Mouse (Mus musculus): Measurements from ENCODE around the gene Upf1. TPM values are rescaled to one million over a fixed set of nuclear protein-coding genes. Genes with fewer than 3 reads are reported as not detected.
A peak's percentile ranks its signal among the peaks of the same experiment; 100 is the strongest.

Upf1 gene
- polyA plus RNA-seq, 1 experiment from 2014 or later: 21.9 TPM

GRCm38 (mm10) chr8:70374318-70374927, 21.3 kb upstream of the Upf1 start:
- Histone ChIP-seq H3K27ac (replicated peaks) (peak overlapping the region; percentile 14; the same call in 1 of the 2 replicates), H3K4me1 (peaks cover 46% of the 10 kb centered on the region), H3K36me3 (replicated peaks) (no peaks in the 10 kb centered on the region), H3K27me3 (replicated peaks; ENCODE audit: low read depth, poor library complexity, severe bottlenecking) (peaks cover 95% of the 10 kb centered on the region), H3K9me3 (no peaks in the 10 kb centered on the region), H3K4me3 (peak overlapping the region; percentile 56)
- under 1% methylated on average over 53 of the region's 53 CpGs for WGBS
- DNase-seq (ENCODE audit: low spot score): peak; percentile 85

- peaks cover 46% of the 10 kb centered on the region for H3K4me1 ChIP-seq
- H3K9me3 ChIP-seq: no peaks in the 10 kb centered on the region
- H3K27me3 ChIP-seq (replicated peaks; ENCODE audit: low read depth, poor library complexity, severe bottlenecking): peaks cover 90% of the 10 kb centered on the region
- H3K4me3 ChIP-seq: peak within 1 kb of the TSS; percentile 56
- H3K27ac ChIP-seq (replicated peaks): no peak within 1 kb of the TSS
- DNase-seq (ENCODE audit: low spot score): peak; percentile 40
- WGBS: 3% methylated on average over 47 of the region's 47 CpGs
- H3K36me3 ChIP-seq (replicated peaks): no peaks in the 10 kb centered on the region
Observed at GRCm38 (mm10) chr8:70373397-70374317, 20.6 kb upstream of the Upf1 start, which contains the start of gene Comp. Gene Comp, plus strand, starts transcription at chr8:70373558.

DNA sequence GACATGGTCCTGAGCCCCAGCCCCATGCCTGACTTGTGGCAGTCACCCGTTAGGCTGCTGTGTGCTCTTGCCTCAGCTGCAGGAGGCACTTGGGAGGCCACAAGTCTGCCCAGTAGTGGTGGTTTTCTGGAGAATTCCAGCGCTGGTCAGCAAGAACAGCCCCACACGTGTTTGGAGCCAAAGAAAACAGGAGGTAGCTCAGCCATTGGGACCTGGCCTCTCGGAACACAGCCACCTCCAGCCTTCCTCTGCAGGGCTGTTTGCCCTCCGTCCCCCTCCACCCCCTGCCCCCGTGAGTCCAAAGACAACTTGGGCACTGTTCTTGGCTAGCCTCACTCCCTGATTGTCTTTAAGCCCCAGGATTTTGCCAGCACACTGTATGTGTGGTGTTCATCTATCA, 18.9 kb upstream of the Upf1 start:
- H3K9me3 ChIP-seq: no peaks in the 10 kb centered on the region
- H3K27ac ChIP-seq (replicated peaks): no peak overlapping the region
- no peak overlapping the region; the same call in 1 of the 2 replicates for H3K4me3 ChIP-seq
- peaks cover 46% of the 10 kb centered on the region for H3K4me1 ChIP-seq
- H3K27me3 ChIP-seq (replicated peaks; ENCODE audit: low read depth, poor library complexity, severe bottlenecking): peaks cover 73% of the 10 kb centered on the region
- WGBS: 28% methylated on average over 6 of the region's 6 CpGs
- H3K36me3 ChIP-seq (replicated peaks): no peaks in the 10 kb centered on the region
- no peak for DNase-seq (ENCODE audit: low spot score)

GRCm38 (mm10) chr8:70370476-70370875, 17.4 kb upstream of the Upf1 start:
- no peaks in the 10 kb centered on the region for H3K36me3 ChIP-seq (replicated peaks)
- peaks cover 72% of the 10 kb centered on the region for H3K27me3 ChIP-seq (replicated peaks; ENCODE audit: low read depth, poor library complexity, severe bottlenecking)
- WGBS: 77% methylated on average over 7 of the region's 7 CpGs
- H3K4me3 ChIP-seq: no peak overlapping the region
- DNase-seq (ENCODE audit: low spot score): no peak
- H3K9me3 ChIP-seq: no peaks in the 10 kb centered on the region
- no peak overlapping the region for H3K27ac ChIP-seq (replicated peaks)
- peaks cover 35% of the 10 kb centered on the region for H3K4me1 ChIP-seq

- no peak overlapping the region for H3K4me3 ChIP-seq
- WGBS: 59% methylated on average over 5 of the region's 5 CpGs
Observed at GRCm38 (mm10) chr8:70366588-70366987, 13.5 kb upstream of the Upf1 start.

DNA sequence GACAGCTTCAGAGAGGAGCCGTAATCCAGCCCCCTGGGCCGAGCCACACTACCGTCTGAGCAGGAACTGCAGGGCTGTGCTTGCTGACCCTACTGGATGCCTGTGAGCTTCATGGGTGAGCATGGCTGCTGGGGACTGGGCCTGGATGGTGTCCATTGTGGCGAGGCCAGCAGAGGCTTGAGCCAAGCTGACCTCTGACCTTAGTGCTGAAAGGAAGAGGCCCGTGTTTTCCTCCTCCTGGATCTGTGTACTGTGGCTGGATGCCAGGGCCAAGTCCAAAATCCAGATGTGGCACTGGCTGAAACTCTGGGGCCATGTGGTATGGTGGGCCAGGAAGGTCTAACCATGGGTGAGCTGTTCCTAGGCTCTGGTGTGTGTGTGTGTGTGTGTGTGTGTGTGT, 11.0 kb upstream of the Upf1 start:
- Histone ChIP-seq H3K9me3 (no peaks in the 10 kb centered on the region), H3K4me3 (no peak overlapping the region), H3K27me3 (replicated peaks; ENCODE audit: low read depth, poor library complexity, severe bottlenecking) (peaks cover 28% of the 10 kb centered on the region; the same call in 1 of the 2 replicates), H3K36me3 (replicated peaks) (no peaks in the 10 kb centered on the region), H3K4me1 (peaks cover 13% of the 10 kb centered on the region), H3K27ac (replicated peaks) (no peak overlapping the region; the same call in 1 of the 2 replicates)
- no peak for DNase-seq (ENCODE audit: low spot score)
- 25% methylated on average over 5 of the region's 5 CpGs for WGBS

More at GRCm38 (mm10) chr8:70366588-70366987, 13.5 kb upstream of the Upf1 start:
- no peak for DNase-seq (ENCODE audit: low spot score)
- Histone ChIP-seq H3K4me1 (peaks cover 16% of the 10 kb centered on the region), H3K27me3 (replicated peaks; ENCODE audit: low read depth, poor library complexity, severe bottlenecking) (peaks cover 41% of the 10 kb centered on the region), H3K36me3 (replicated peaks) (no peaks in the 10 kb centered on the region), H3K27ac (replicated peaks) (no peak overlapping the region), H3K9me3 (no peaks in the 10 kb centered on the region)

DNA sequence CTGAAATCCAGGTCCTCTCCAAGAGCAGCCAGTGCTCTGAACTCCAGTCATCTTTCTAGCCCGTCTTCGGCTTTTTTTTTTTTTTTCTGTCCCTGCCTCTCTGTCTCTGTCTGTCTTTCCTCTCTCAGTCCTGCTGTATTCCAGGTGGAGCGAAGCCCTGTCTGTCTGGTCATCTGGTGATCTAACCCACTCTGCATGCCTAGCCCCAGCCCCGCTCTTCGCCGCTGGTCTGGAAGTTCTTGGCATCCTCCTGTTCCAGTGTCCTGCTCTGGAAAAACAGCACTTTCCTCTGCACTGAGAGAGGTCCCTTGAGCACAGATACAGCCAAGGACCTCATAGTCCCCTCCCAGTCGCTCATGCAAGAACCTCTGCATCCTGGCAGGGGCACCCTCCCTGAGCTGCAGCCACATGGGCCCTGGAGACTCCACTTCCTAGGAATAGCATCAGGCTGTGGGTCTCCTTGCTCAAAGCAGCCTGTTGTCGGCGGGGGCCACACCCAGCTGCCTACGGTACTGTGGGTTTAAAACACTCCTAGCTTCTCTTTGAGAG, 8.5 kb upstream of the Upf1 start:
- H3K4me1 ChIP-seq: peaks cover 13% of the 10 kb centered on the region
- peaks cover 27% of the 10 kb centered on the region; the same call in 1 of the 2 replicates for H3K27me3 ChIP-seq (replicated peaks; ENCODE audit: low read depth, poor library complexity, severe bottlenecking)
- no peaks in the 10 kb centered on the region for H3K9me3 ChIP-seq
- no peak overlapping the region for H3K4me3 ChIP-seq
- WGBS: 78% methylated on average over 10 of the region's 10 CpGs
- H3K36me3 ChIP-seq (replicated peaks): no peaks in the 10 kb centered on the region
- no peak overlapping the region for H3K27ac ChIP-seq (replicated peaks)
- DNase-seq (ENCODE audit: low spot score): no peak

DNA sequence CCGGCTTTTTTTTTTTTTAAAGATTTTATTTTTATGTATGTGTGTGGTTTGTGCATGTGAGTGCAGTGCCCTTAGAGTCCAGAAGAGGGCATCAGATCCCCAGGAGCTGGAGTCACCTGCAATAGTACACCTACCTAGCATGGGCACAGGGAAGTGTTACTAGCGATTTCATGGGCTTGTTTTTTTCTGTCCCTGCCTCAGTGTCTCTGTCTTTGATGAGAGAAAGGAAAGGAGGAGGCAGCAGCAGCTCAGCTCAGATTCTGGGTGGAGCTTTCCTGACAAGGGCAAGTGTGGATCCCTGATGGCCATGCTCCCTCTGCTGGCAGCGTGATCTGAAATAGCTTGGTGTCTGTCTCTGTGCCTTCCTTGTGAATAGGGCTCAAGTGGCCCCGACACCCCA, 7.7 kb upstream of the Upf1 start:
- Histone ChIP-seq H3K27ac (replicated peaks) (no peak overlapping the region), H3K4me1 (peaks cover 13% of the 10 kb centered on the region), H3K27me3 (replicated peaks; ENCODE audit: low read depth, poor library complexity, severe bottlenecking) (peaks cover 20% of the 10 kb centered on the region; the same call in 1 of the 2 replicates), H3K36me3 (replicated peaks) (no peaks in the 10 kb centered on the region), H3K9me3 (no peaks in the 10 kb centered on the region), H3K4me3 (no peak overlapping the region)
- WGBS: 51% methylated on average over 4 of the region's 4 CpGs
- no peak for DNase-seq (ENCODE audit: low spot score)

DNA sequence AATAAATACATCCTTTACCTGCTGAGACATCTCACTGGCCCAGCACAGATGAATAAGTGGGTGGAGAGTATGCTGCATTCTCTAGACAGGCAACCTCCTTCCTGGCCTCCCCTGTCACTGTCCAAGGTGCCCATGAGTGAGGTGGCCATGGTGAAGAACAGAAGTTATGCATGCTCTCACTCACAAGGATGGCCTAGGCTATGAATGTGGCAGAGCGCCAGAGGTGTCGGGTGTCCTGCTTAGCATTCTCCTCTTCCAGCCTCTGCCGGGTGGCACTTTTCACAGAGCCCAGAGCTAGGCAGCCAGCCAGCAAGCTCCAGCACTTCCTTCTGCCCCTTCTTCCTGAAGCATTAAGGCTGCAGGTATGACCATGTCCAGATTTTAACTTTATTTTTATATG, 6.3 kb upstream of the Upf1 start:
- H3K36me3 ChIP-seq (replicated peaks): no peaks in the 10 kb centered on the region
- no peak overlapping the region for H3K4me3 ChIP-seq
- peaks cover 17% of the 10 kb centered on the region; the same call in 1 of the 2 replicates for H3K27me3 ChIP-seq (replicated peaks; ENCODE audit: low read depth, poor library complexity, severe bottlenecking)
- peaks cover 13% of the 10 kb centered on the region for H3K4me1 ChIP-seq
- WGBS: 49% methylated on average over 3 of the region's 3 CpGs
- H3K27ac ChIP-seq (replicated peaks): no peak overlapping the region
- no peaks in the 10 kb centered on the region for H3K9me3 ChIP-seq
- no peak for DNase-seq (ENCODE audit: low spot score)

- WGBS: 87% methylated on average over 1 of the region's 1 CpGs
- Histone ChIP-seq H3K27ac (replicated peaks) (no peak overlapping the region), H3K4me3 (no peak overlapping the region), H3K36me3 (replicated peaks) (peaks cover 6% of the 10 kb centered on the region), H3K4me1 (peaks cover 28% of the 10 kb centered on the region), H3K9me3 (no peaks in the 10 kb centered on the region), H3K27me3 (replicated peaks; ENCODE audit: low read depth, poor library complexity, severe bottlenecking) (peaks cover 10% of the 10 kb centered on the region; the same call in 1 of the 2 replicates)
- no peak for DNase-seq (ENCODE audit: low spot score)
Observed at GRCm38 (mm10) chr8:70356111-70356510, 3.0 kb upstream of the Upf1 start.

GRCm38 (mm10) chr8:70354004-70354403, 926 bp upstream of the Upf1 start:
- WGBS: 64% methylated on average over 4 of the region's 4 CpGs
- Histone ChIP-seq H3K4me1 (peaks cover 49% of the 10 kb centered on the region), H3K27ac (replicated peaks) (peak overlapping the region; percentile 96), H3K27me3 (replicated peaks; ENCODE audit: low read depth, poor library complexity, severe bottlenecking) (0 out of 2 replicates have a peak, but pooled peaks cover 6% of the 10 kb centered on the region), H3K9me3 (no peaks in the 10 kb centered on the region), H3K36me3 (replicated peaks) (peaks cover 27% of the 10 kb centered on the region), H3K4me3 (peak overlapping the region; percentile 99)
- DNase-seq (ENCODE audit: low spot score): no peak

GRCm38 (mm10) chr8:70352657-70353151, 374 bp downstream of the Upf1 start:
- no peaks in the 10 kb centered on the region for H3K9me3 ChIP-seq
- DNase-seq (ENCODE audit: low spot score): no peak
- H3K27me3 ChIP-seq (replicated peaks; ENCODE audit: low read depth, poor library complexity, severe bottlenecking): no peaks in the 10 kb centered on the region
- under 1% methylated on average over 64 of the region's 64 CpGs for WGBS
- H3K4me1 ChIP-seq: peaks cover 59% of the 10 kb centered on the region
- H3K4me3 ChIP-seq: peak overlapping the region; percentile 99
- peaks cover 40% of the 10 kb centered on the region for H3K36me3 ChIP-seq (replicated peaks)
- peak overlapping the region; percentile 96 for H3K27ac ChIP-seq (replicated peaks)
